Mouse (Mus musculus) kidney, adult 8-10 months (tissue): Measurements from ENCODE around the gene Tbc1d30.
A peak's percentile ranks its signal among the peaks of the same experiment; 100 is the strongest.

Experiments used
- DNase-seq, 2 experiments: peaks; one replicate each; pipeline ENCODE4 v3.0.0; 2022

Gene Tbc1d30

DNA sequence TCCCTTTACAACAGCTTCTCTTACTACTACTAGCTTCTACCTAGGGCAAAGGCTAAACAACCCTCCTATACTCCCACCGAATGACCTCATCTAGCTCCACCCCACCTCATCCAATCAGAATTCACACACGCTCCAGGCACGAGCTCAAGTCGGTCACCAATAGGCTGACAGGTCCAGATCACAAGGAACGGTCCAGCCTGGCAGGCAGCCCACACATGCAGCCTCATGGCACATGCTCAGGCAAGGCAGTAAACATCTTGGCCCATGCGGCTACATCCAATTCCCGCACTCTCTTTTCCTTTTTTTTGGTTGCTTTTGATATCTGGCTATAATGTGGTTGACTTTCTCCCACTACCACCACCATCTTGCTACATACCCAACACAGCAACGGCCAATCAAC is 88.9 kb downstream of the Tbc1d30 start:
- DNase-seq = no peak

DNA sequence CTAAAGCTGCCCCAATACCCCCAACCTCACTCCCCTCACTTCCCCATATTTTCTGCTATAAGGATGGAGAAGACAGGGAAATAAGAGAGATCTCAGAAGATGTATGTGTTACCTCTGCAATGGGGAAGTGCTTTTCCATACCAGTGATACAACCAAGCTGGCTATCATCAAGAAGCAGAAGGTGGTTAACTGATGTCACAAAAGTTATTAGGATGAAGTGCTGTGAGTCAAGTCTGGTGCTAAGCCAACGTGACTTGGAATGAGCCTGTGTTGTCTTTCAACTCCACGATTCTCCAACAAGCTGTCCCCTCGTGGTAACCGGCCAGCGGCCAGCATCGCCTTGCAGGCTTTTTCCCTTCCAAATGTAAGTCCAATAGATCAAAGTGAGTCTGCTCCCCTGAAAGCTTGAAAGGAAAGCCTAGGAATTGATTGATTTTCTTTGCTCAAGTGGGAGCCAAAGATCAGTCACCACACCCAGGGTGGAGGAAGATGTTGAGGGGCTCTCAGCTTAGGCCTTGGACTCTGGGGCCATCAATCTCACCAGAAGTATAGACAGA is 90.0 kb downstream of the Tbc1d30 start:
- DNase-seq = no peak

DNA sequence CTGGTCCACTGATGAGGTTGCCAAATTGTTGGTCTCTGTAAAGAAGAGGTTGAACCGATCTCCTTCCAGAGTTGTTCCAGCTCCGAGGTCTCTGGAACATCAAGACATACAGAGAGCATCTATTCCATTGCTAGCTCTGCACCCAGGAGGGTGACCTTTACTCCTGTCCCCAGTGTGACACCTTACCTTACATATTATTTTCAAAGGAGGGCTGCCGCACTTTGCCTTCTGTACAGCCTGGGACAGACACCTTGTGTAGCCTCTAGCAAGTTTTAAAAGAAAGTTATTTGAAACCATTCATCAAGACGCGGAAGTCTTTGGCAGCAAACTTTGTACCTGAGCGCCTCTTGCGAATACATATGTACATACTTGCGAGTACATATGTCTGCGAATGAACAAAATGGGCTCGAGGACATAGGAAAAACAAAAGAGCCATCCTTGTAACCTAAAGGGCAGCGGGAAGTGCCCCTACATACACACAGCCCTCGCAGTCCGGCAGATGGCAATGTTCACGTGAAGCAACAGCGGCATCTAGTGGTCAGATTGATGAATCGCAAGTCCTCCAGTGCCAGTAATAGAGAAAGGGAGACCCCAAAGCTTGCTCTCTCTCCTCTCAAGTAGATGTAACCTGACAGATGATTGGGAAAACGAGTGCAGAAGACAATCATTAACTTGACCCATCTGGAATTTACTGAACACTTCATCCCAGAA is 94.8 kb downstream of the Tbc1d30 start:
- DNase-seq = peak; percentile 22 to 62

DNA sequence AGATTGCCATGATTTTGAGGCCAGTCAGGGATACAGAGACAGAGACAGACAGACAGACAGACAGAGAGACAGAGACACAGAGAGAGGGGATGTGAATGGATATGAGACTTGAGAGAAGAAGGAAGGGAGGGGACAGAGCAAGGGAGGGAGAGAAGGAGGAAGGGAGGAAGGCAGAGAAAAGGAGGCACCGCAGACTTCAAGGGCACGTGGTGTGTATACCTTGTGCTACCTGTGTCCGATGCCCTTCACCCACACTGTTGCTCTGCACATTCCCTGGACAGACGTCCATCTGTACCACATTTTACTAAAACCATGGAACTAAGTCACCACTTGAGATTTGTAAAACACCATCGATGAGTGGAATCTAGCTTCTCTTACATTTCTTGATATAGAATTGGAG is 95.6 kb downstream of the Tbc1d30 start:
- no peak for DNase-seq

DNA sequence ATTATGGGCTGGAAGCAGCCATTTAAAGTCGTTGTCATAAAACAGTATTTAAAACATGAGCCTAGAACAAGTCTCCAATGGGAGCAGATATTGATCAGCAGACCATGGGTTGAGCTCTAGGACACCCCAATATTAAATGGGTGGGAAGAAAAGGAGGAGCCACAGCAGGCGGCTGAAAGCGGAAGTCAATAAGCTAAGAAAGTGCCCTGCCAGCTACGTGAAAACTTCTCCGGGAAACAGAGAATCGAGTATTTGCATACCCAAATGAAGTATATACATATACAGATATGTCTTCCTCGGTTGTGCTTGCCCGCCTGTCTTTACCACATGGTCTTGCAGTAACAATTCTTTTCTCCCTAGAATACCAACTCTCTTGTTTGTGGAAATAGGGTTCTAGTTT is 96.7 kb downstream of the Tbc1d30 start:
- DNase-seq = no peak

DNA sequence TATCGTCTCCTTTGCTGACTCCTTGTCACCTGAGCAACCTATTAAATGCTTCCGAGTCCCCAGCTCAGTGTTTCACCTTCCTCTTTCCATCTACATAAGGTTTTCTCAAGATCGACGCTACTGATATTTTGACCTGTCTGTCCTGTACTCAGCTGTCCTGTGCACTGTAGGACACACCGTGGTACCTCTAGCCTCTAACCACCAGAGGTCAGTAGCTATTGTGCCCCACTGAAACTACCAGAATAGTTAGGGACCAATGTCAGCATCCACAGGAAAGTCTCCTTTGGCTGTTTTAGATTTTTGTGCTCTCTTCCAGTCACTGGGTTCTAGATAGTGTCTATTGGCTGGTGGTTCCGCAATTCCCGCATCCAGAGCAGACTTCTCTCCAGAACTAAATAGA is 98.3 kb downstream of the Tbc1d30 start:
- DNase-seq = no peak

DNA sequence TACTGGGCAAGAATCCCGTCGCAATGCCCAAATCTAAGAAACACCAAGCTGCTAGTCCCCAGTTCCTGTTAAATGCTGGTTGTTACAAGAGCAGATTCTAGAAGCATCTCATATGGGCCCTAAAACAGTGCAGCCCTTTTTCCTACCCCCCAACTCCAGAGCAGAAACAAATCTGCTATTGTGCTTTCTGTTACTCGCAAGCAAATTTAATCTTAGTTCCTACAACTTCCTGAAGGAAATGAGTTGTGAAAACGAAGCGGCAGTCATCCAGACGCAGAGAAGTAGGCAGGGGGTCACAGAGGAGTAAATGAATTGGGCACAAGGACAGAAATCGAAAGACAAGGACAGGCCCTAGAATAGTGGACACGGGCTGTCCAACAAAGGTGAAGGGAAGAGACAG is 99.9 kb downstream of the Tbc1d30 start:
- no peak for DNase-seq

DNA sequence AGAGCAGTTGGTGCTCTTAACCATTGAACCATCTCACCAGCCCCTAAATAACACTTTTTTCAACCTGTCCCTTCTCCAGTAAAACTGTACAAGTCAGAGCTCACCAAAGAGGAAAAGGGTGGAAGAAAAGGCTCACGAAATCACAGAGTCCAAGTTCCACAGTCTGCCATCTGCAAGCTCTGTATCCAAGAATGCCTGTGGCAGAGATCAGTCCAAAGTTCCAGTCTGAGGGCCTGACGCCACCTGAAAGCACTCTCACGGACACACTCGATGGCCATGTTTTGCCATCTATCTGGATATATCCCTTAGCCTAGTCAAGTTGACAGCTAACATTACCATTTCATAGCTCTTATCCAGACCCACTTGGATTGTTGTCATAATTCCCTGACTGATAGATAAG is 101.3 kb downstream of the Tbc1d30 start:
- peak; percentile 34 to 41 for DNase-seq

DNA sequence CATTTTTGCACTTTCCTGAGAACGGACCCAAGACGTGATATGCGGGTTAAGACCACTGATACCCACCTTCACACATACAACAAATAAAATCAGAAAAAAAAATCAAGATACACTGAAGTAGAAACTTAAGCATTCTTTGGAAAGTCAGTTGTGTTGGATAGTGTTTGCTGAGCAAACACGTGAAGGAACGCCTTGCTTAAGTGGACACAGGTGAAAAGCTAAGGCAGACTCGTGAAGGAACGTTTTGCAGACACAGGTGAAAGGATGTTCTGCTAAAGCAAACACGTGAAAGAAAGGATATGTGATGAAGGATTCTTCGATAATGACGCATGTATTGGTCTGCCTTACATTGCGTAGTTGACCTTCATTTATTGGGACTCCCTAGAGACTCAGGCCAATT is 103.5 kb downstream of the Tbc1d30 start:
- no peak for DNase-seq

DNA sequence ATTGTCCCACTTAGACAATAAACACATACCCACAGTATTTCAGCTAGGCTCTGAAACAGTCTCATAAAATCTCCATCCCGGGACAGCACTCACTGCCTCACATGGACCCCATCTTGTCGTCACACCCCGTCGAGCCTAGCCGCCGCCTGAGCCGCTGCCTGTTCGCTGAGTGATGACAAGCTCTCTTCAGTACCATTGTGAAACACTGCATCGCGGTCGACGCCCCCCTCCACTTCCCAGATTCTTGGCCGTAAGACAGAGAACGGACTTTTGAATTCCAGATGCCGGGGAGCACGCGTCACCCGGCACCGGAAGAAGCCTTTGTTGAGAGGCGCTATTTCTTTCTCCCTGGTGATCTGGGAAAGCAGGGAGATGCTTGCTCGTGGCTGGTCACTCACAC is 104.1 kb downstream of the Tbc1d30 start:
- DNase-seq = no peak

DNA sequence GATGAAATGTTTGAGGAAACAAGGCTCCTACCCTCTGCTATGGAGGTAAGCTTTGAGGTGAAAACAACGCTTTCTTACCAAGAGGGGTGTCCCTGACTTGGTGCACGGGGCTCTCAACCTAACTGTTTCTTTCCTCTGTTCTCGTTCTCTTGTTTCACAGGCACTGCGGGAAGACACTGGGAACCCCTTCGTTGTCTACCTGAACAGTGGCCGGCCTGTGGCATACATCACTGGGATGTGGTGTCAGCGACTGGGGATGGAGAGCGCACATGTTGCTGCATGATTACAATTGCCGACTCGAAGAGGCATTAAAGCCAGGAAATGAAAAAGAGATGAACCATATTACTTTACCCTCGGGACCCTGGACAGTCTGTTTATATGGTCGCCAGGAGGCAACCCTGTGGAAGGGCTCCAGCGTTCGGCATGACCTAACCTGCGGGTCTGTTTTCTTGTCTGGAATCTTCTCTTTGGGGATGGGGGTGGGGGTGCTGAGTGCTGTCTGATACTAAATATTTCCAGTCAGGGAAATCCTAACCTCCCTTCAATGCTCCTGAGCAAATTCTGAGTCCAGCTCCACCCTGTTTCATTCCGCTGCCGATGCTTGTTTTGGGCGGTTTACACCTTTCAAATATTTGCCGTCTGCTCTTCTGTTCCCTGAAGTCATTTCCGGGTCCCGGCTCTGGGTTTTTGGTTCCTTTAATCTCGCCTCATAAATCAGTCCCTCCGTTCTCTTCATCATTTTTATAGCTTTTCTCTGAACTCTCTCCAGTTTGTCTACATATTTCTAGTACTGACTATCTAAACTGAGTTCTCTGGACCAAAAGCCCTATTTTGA is 107.5 kb downstream of the Tbc1d30 start:
- no peak for DNase-seq

DNA sequence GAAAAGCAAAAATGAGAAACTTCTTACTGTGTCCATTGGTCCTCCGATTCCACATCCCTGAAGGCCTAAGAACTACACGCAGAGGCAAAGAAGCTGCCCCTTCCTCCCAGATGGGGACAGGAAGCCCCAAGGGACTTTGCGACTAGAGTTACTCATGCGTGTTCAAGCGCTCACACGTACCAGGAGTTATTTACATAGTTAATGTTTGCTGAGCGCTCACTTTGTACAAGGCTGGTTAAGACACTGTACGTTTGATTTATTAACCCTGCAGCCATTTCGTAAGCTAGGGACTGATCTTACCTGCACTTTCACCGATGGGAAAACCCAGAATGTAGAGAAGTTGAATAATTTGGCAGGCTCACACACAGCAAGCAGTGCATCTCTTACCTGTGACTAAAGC is 108.5 kb downstream of the Tbc1d30 start:
- peak; percentile 40 to 59 for DNase-seq

DNA sequence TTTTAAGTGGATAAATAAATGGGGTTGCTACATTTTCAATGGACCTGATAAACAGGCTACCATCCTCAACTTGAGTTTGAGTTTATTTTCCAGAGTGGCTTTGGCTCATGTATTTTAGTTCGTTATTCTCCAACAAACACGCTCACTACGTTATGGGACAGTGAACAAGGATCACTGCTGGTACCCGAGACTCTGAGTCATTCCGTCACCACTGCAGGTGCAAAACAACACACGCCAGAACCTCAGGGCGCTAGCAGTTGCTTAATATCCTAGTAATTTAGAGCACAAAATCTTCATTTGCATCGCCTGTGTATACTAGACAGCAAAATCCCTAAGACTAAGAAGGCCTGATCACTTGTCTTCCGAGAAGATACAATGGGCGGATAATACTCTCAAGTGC is 112.0 kb downstream of the Tbc1d30 start:
- no peak for DNase-seq

DNA sequence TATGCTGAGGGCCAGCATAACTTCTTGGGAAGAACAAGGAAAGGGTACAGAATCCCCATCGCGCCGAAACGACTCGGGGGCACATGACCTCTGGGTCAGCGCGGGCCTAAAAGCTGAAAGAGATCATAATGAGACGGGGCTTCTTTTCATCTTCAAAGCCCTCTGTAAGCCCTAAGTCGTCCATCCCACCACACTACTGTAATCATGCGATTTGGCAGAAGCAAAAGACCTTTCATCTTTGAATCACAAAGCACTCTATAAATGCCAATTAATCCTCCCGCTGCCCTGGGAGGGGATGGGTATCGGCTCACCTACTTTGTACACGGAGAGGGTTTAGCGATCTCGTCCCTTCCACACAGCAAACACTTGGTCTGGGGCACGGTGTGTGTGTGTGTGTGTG is 112.5 kb downstream of the Tbc1d30 start:
- no peak for DNase-seq

DNA sequence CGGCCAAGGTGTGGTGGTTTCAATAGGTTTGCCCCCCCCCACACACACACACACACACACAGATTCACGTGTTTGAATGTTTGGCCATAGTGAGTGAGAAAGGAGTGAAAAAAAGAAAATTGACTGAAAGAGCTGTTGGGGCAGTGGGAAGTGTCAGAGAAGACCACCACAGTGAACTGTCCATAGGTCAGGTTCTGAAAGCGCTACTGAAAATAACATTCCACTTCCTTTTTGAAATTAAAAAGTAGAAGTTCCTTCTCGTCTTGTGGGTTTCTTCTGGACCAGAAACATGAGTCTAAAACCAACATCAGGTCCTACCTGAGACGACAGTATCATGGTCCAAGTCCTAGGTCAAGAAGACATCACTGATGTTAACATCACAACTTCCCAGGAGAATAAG is 113.7 kb downstream of the Tbc1d30 start:
- DNase-seq = no peak

DNA sequence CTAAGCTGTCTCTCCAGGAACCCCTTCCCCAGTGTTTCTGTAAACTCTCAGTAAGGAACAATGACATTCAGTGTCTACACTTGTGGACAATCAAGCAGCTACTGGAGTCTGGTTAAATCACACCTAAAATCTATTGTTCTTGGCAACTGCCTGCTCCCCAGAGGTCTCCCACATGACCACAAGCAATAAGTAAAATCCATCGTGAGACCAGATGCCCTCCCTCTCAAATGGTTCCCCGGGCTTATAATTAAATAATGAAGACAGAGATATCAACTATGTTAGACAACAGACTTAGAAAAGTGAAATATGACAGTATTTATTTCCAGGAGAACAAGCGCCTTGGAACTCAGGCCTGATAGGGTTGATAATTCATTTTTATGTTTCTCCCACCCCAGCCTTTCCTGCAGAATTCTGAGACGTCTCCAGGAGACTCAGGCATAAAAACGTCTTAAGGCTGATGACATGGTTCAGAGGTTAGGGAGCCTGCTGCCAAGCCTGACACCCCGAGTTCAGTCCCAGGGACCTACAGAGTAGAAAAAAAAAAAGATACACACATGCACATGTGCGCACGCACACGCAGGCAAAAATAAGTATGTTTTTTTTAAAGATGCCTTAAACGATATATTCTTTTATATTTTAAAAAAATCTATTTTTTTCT is 115.8 kb downstream of the Tbc1d30 start:
- no peak for DNase-seq

DNA sequence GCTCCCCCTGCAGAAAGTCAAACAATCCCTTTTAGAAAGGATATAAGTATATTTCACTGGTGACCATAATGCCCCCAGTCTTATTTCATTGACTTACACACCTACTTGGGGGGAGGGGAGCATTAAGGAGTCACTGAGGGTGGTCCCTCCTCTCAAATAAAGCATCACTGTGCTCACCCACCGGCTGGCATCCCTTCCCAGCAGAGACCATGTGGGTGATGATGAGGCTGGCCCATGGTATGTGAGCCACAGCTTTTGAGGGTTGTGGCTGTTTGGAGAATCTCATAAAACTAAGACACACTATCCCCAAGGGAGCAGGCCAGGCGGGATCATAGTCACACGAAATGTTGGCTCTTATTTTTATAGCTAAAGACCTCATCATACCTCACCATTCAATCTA is 116.6 kb downstream of the Tbc1d30 start:
- no peak for DNase-seq

DNA sequence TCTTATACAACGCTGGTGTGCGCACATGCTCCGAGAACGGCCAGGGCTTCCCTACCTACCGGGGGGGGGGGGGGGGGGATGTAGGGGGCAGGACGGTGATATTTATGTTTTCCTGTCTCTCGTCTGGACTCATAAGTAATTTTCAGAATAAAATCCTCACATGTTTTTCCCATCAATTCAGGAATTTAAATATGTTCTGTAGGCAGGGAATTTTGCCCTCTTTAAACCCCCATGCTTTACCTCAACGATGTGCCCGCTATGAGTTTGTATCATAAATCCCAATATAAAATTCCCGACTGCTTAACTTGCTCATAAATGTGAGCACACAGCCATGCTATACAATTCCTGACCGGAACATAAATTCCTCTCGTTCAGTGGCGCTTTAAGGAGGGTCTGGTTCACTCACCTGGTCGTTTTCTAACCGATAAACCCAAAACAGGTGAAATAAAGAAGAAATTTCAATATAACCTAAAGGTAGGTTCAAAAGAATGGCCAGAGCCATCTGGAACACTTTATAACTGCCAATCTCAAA is 122.6 kb downstream of the Tbc1d30 start:
- DNase-seq = no peak

DNA sequence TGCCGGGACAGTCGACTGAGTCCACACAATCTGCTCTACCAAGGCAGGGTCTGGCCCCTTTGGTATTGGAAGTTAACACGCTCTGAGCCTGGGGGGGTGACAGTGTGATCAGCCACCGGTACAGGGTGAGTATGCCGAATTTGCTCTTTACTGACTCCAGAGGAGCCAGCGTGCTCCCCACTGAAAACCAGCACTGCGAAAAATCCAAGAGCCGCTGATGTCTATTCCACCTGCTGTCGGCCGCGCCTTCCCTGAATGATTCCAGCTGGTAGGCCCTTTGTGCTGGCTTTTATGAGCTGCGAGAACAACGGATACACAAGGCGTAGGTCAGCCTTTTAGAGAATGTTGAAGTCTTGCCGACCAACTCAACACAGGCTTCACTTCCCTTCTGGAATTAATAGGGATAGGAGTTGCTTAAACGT is 123.1 kb downstream of the Tbc1d30 start:
- DNase-seq = no peak

DNA sequence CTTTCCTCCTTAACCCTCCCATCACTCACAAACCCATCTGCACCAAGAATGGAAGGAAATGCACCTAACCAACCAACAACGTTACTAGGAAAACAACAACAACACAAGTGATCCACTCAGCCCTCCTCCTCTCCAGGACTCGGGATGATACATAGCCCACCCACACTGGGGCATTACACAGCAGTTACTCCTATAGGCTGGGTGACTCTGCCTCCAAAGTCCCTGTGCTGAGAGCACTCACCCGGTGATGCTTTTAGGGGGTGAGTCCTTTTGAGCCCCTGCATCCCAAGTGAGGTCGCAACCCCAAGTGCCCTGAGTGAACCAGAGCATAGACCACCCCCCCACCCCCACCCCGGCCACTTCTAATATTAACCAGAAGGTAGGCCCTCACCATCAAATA is 123.7 kb downstream of the Tbc1d30 start:
- DNase-seq = no peak

DNA sequence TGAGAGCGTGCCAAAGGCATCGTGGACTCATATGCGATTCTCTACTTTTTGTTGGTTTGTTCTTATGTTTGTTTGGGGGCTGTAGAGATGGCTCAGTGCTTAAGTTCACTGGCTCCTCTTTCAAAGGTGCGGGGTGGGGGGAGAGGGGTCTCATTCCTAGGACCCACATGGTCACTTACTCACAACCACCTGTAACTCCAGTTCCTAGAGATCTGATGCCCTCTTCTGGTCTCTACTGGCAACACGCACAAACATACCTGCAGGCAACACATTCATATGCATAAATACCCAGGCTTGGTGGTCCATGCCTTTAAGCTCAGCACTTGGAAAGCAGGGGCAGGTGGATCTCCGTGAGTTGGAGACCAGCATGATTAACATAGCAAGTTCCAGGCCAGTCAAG is 125.4 kb downstream of the Tbc1d30 start:
- DNase-seq = no peak

DNA sequence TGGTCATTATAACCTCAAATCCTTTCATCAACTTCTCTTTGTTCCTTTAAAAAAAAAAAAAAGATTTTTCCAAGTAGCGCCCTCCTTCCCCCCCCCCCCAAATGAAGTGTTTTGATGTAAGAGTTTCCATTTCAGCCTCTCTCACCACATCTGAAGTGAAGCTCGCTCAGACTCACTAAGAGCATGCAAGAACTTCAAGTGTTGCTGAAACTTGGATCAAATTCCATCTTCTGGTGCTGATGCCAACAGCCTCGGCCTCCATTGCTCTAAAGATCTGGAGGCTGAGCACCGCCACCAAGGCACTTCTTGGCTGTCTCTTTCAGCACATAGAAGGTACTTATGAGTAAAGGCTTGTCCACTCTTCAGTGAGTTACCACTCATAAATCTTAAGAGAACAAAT is 128.2 kb downstream of the Tbc1d30 start:
- DNase-seq = no peak

DNA sequence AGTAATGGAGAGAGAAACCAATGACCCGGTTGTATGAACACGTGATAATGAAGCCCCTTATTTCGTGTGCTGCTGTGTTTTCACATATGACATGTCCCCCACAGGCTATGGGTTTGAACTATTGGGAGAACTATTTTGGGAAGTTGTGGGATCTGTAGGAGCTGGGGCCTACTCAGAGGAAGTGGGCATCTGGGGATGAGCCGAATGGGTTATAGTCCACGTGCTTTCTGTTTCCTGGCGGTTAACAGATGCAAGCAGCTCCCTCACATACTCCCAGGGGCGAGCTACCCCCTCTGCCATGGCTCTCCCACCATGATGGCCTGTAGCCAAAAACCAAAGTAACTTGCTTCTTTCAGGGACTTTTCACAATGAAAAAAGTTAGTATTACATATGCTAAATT is 132.5 kb downstream of the Tbc1d30 start:
- no peak for DNase-seq
